Mouse (Mus musculus) lung, postnatal 0 days (tissue): ENCODE measurements around the gene Gins2. TPM values are rescaled to one million over a fixed set of nuclear protein-coding genes. Genes with fewer than 3 reads are reported as not detected.

Experiments
- ATAC-seq: fragments of 200-750 bp; cut with Nextera tagmentation; 2 replicates; pipeline ENCODE4 v1.8.0; 2017; ENCODE audit warnings: moderate library complexity
- DNase-seq: peaks from one replicate; pipeline ENCODE4 v3.0.0-alpha.2; 2016; ENCODE audit warnings: low spot score
- H3K27ac ChIP-seq: fragments of 300-500 bp; sonication (generic); 2 replicates; pipeline ENCODE4 v1.5.1; 2014; ENCODE audit warnings: antibody characterized with exemption, mild to moderate bottlenecking, low read length, mixed read lengths
- H3K27me3 ChIP-seq: fragments of 300-500 bp; sonication (generic); replicated peaks from 2 replicates; pipeline ENCODE4 v1.6.1; 2014; ENCODE audit warnings: low read length, mixed read lengths; ENCODE audit not compliant: insufficient read depth
- H3K36me3 ChIP-seq: fragments of 300-500 bp; sonication (generic); 2 replicates; pipeline ENCODE4 v1.6.1; 2014; ENCODE audit warnings: low read length, mixed read lengths; ENCODE audit not compliant: insufficient read depth
- H3K4me1 ChIP-seq: fragments of 300-500 bp; sonication (generic); 2 replicates; pipeline ENCODE4 v1.6.1; 2014; ENCODE audit warnings: antibody characterized with exemption, low read depth, low read length, mixed read lengths; ENCODE audit not compliant: insufficient read depth
- H3K4me2 ChIP-seq: fragments of 300-500 bp; sonication (generic); replicated peaks from 2 replicates; pipeline ENCODE4 v1.6.1; 2014; ENCODE audit warnings: low read depth, mild to moderate bottlenecking, low read length, moderate library complexity, mixed read lengths
- H3K4me3 ChIP-seq: fragments of 300-500 bp; sonication (generic); 2 replicates; pipeline ENCODE4 v1.5.1; 2014; ENCODE audit warnings: low read depth, low read length
- H3K9ac ChIP-seq: fragments of 300-500 bp; sonication (generic); replicated peaks from 2 replicates; pipeline ENCODE4 v1.6.1; 2014; ENCODE audit warnings: low read depth, mild to moderate bottlenecking
- H3K9me3 ChIP-seq: fragments of 300-500 bp; sonication (generic); 2 replicates; pipeline ENCODE4 v1.6.1; 2016; ENCODE audit warnings: low read length, mixed read lengths
- CTCF ChIP-seq: IDR thresholded peaks from 2 replicates; pipeline ENCODE4 v1.5.1; 2016; ENCODE audit warnings: antibody characterized with exemption, mild to moderate bottlenecking
- EP300 ChIP-seq: IDR thresholded peaks from 2 replicates; pipeline ENCODE4 v1.6.1; 2016; ENCODE audit warnings: antibody characterized with exemption, mild to moderate bottlenecking, control low read depth
- WGBS: fragments of 180-500 bp; shearing (Covaris S2); extraction: QIAGEN DNeasy Blood & Tissue Kit; methylation state at CpG from one replicate; pipeline ENCODE4 v1.1.7; 2014; 5-methylcytosine and 5-hydroxymethylcytosine counted together
- microRNA-seq: library from miRNA; unstranded; fragments of <30 nt; microRNA quantifications from one replicate; pipeline ENCODE4, GENCODE M21; 2016
- polyA plus RNA-seq: library from polyadenylated mRNA; unstranded; fragments of >200 nt; fragmentation: Nextera tagmentation; extraction: Ambion mirVana; gene quantifications from 2 replicates; pipeline ENCODE4 v1.2.1, GENCODE M21; 2015

Gene Gins2
- polyA plus RNA-seq, 1 experiment from 2014 or later = 10.9 TPM

DNA sequence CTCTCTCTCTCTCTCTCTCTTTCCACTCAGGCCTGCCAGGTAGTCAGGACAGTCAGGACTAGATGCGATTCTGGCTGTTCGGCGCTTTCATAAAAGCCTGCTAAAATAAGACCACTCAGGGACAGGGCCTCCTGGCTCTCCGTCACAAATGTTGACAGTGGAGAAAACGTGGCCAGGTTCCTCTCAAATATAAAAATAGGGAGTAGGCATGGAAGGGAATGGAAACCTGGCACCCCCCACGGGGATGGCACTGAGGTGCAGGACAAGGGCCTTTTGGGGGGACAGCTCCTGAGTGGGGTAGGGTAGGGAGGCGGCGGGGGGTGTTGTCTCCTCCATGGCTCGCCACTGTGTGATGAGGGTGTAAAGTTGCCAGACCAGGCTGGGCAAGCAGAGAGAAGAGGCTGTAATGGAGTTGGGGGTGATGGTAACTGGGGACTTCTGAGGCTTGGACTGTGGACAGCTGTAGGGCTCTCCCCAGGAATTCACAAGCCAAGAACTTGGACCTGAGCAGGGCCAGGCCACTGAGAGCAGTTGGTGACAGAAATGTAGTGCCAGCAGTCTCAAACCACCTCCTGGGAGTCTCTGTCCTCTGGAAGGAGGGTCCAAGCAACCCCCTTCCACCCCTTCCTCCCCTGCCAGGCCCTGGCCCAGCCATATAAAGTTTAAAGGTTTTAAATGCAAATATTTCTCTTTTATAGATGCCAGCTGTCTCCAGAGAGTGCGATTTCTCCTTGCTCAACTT, 57.2 kb downstream of the Gins2 start:
- Histone ChIP-seq H3K27ac (no peak overlapping the region), H3K4me1 (peaks cover 29% of the 10 kb centered on the region), H3K27me3 (no peaks in the 10 kb centered on the region), H3K9ac (no peak overlapping the region), H3K4me3 (no peak overlapping the region), H3K9me3 (no peaks in the 10 kb centered on the region), H3K4me2 (no peak overlapping the region), H3K36me3 (no peaks in the 10 kb centered on the region)
- no peak for DNase-seq
- no peak for TF ChIP-seq CTCF
- no peak for TF ChIP-seq EP300
- no peak for ATAC-seq
- 45% methylated on average over 10 of the region's 10 CpGs for WGBS

DNA sequence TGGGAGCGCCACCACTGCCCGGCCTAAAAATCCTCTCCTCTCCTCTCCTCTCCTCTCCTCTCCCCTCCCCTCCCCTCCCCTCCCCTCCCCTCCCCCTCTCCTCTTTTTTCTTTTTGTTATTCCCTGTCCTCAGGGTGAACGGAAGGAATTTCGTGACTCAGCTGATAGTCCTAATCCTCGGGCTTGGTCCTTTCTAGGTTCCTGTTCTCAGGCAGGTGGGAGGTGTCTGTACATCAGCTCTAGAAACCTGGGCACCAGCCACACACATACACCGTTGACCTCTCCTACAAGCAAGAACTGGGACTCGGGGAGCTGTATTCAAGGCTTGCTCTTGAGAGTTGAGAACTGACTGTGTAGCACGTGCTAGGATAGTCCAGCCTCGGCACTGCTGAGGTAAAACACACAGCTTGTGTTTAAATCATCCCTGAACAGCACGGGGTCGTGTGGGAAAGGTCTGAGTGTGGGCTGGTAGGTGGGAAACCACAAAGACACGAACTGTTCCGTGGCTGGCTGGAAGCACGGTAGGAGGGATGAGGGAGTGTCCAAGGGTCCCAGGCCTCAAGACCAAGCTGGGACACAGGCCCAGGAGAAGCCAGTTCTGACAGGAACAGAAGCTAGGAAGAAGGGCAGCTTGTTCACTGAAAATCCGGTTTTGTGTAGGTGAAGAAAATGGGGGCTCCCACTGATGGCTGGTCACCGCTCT, 58.0 kb downstream of the Gins2 start:
- Histone ChIP-seq H3K4me1 (peaks cover 29% of the 10 kb centered on the region), H3K4me2 (no peak overlapping the region), H3K9me3 (no peaks in the 10 kb centered on the region), H3K4me3 (no peak overlapping the region), H3K36me3 (no peaks in the 10 kb centered on the region), H3K27ac (no peak overlapping the region), H3K27me3 (no peaks in the 10 kb centered on the region), H3K9ac (no peak overlapping the region)
- DNase-seq (no peak), ATAC-seq (no peak)
- TF ChIP-seq EP300 (no peak), CTCF (no peak)
- WGBS = 56% methylated on average over 16 of the region's 16 CpGs

GRCm38 (mm10) chr8:120529226-120529625, 59.9 kb downstream of the Gins2 start:
- H3K9ac ChIP-seq = no peak overlapping the region
- ATAC-seq (peak; percentile 57), DNase-seq (peak; percentile 81)
- no peak overlapping the region for H3K4me3 ChIP-seq
- no peaks in the 10 kb centered on the region for H3K9me3 ChIP-seq
- 26% methylated on average over 7 of the region's 7 CpGs for WGBS
- peaks cover 17% of the 10 kb centered on the region for H3K4me1 ChIP-seq
- no peak overlapping the region for H3K27ac ChIP-seq
- H3K4me2 ChIP-seq = no peak overlapping the region
- no peaks in the 10 kb centered on the region for H3K27me3 ChIP-seq
- H3K36me3 ChIP-seq = no peaks in the 10 kb centered on the region
- TF ChIP-seq CTCF (no peak), EP300 (no peak)

Small RNA genes within 50 kb of the gene (microRNA-seq; reads per million reads assigned to microRNA genes)
- gene Mir7687 = not detected

Other genes starting within 250 kb of the Gins2 start
- gene 1190005I06Rik, start 58.3 kb upstream of the Gins2 start, polyA plus RNA-seq = 2.0 and 2.1 TPM in 2 replicates
- gene Gm27021, start 78.8 kb upstream of the Gins2 start, polyA plus RNA-seq = 1.00 and 1.3 TPM in 2 replicates
- 1,092 and 1,166 TPM in 2 replicates for gene Cox4i1, start 78.9 kb upstream of the Gins2 start, polyA plus RNA-seq
- gene Emc8, start 79.3 kb upstream of the Gins2 start, polyA plus RNA-seq = 131 and 137 TPM in 2 replicates
- gene Irf8, start 147.1 kb upstream of the Gins2 start, polyA plus RNA-seq = 36.0 and 36.4 TPM in 2 replicates